Mouse (Mus musculus): ENCODE data around the gene Ryr1. TPM values are rescaled to one million over a fixed set of nuclear protein-coding genes. Genes with fewer than 3 reads are reported as not detected.
A peak's percentile ranks its signal among the peaks of the same experiment; 100 is the strongest.
"Not testable (repeated sequence)": the region's sequence is repeated elsewhere in the genome, so short reads cannot be mapped to it uniquely, and the experiment has no call there.

Ryr1 gene
- polyA plus RNA-seq, 1 experiment from 2014 or later = 2.2 TPM

DNA sequence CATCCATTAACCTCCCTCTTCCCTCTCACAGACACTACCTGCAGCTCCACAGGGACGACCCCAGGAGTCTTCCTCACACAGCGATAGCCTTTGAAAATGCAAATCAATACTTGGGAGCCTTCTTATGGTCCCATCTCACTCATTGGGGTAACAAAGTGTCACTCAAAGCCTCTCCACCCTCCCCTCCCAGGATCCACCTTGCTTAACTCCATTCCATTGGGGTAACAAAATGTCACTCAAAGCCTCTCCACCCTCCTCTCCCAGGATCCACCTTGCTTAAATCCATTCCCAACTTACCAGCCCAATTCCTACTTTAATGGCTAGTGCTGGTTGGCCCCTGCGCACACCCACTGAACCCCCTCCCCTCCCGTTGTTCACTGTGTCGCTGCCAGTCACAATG lies 33.3 kb upstream of the Ryr1 start:
- no peak overlapping the region for H3K4me3 ChIP-seq
- peaks cover 23% of the 10 kb centered on the region for H3K36me3 ChIP-seq

DNA sequence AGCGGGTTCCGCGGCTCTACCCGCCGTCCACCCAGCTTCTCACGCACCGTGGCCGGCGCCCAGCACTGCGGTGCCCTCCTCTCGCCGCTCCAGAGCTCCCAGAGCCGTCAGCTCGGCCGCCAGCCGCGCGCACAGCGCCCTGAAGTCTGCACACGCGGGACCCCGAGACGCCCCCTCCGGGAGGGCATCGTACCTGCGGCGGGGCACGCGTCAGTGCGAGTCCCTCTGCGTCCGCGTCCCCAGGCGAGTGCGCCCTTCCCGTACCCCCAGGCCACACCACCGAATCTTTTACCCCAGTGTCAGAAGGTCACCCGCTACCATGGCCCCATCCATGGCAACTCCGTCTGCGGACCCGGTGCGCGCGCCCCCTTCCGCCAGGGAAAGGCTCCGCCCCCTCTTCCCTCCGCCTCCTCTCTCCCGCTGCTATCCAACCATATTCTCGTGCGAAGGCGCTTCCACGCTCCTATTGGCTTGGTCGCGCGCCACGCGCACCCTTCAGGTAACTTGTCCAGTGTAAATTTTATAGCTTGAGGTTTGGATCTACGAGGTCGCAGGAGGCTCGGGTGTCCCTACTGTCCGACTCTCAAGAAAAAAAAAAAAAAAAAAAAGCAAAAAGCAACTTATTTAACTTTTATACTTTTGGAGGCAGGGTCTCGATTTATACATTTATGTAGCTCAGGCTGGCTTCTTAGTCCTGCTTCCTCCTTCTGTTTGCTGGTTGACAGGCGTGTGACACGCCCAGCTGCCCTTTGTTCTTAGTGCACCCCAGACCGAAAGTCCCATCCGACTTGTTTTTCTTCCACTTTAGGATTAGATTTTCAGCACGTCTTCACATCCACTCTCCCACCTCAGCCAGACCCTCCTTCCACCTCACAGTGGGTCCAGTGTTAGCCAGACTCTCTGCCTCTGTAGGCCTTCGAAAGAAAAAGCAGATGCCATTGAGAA lies 31.1 kb upstream of the Ryr1 start, which contains the start of gene Fam98c:
TSS of gene Fam98c (minus strand) at position 397 of the 945 bp plus-strand sequence.
- Histone ChIP-seq H3K9me3 (replicated peaks) (no peaks in the 10 kb centered on the region), H3K27me3 (ENCODE audit: low read depth, poor library complexity, severe bottlenecking) (peaks cover 43% of the 10 kb centered on the region)
- WGBS = 3% methylated on average over 68 of the region's 68 CpGs

More for the DNA sequence above, 33.3 kb upstream of the Ryr1 start:
- Histone ChIP-seq H3K27me3 (ENCODE audit: low read depth, poor library complexity, severe bottlenecking) (peaks cover 49% of the 10 kb centered on the region), H3K4me1 (peaks cover 34% of the 10 kb centered on the region), H3K9me3 (replicated peaks) (no peaks in the 10 kb centered on the region), H3K27ac (no peak overlapping the region)
- WGBS = 3% methylated on average over 5 of the region's 5 CpGs
- no peak for DNase-seq (ENCODE audit: low spot score)

DNA sequence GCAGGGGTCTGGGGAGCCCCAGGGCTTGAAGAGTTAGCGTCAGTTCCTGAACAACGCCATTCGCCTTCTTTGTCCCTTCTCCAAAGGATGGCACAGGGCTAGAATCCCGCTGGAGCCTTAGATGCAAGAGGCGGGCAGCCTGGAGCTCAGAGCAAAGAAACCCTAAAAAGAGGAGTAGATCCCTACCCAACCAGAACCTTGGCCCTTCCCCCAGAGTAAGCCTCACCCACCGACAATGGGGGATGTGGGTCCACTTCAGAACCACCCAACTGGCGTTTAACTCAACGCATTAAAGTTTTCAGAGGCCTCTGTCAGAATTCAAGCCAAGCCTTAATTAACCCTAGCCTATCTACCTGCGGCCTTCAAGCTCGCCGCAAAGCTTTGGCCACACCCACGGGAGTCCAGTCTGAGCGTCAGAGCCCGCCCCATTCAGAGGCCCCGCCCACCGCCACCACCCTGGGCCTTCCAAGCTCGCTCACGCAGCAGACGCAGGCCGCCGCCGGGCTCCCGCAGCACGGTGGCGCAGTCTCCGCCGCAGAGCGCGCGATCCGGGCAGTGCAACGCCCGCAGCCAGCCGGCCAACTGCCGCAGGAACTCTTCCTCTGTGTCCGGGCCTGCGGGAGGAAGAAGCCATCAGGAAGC lies 30.3 kb upstream of the Ryr1 start:
- Histone ChIP-seq H3K27me3 (ENCODE audit: low read depth, poor library complexity, severe bottlenecking) (peaks cover 37% of the 10 kb centered on the region), H3K4me1 (peaks cover 23% of the 10 kb centered on the region), H3K4me3 (peak overlapping the region; percentile 79), H3K9me3 (replicated peaks) (no peaks in the 10 kb centered on the region), H3K36me3 (peaks cover 9% of the 10 kb centered on the region), H3K27ac (peak overlapping the region; percentile 84)
- WGBS = 8% methylated on average over 29 of the region's 37 CpGs
- peak; percentile 87 for DNase-seq (ENCODE audit: low spot score)

More for the DNA sequence above, 31.1 kb upstream of the Ryr1 start, which contains the start of gene Fam98c:
- Histone ChIP-seq H3K4me1 (peaks cover 23% of the 10 kb centered on the region), H3K4me3 (peak within 1 kb of the TSS; percentile 79), H3K27ac (peak within 1 kb of the TSS; percentile 84), H3K36me3 (peaks cover 13% of the 10 kb centered on the region)
- DNase-seq (ENCODE audit: low spot score) = peak; percentile 86

DNA sequence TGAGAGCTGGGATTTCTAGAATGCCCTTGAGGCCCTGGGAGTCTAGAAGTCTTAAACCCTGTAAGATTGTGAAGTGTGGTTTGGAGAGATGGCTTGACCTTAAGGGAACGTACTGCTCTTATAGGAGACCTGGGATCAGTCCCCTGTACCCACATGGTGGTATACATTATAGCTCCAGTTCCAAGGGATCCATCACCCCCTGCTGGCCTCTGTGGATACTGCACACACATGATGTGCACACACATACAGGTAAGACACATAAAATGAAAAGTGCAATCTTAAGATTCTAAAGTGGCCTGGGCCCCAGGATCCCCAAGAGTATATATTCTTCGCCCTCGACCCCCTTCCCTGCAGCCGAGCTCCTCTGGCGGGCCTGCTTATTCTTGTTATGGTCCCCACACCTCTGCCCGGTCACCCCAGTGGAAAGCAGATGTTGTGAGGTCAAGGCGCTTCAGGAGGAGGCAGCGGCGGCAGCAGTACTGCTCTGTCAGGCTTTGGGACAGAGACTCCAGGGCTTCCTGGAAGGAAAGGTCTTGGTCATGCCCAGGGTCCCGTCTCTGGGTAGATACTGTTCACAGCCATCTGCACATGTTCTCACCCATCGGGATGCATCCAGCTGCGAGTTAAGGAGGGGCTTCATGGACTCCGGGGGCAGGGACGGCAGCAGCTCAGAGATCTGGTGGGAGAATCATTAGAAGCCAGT lies 29.2 kb upstream of the Ryr1 start:
- 94% methylated on average over 14 of the region's 14 CpGs for WGBS
- peaks cover 23% of the 10 kb centered on the region for H3K4me1 ChIP-seq
- no peaks in the 10 kb centered on the region for H3K9me3 ChIP-seq (replicated peaks)
- no peak overlapping the region for H3K4me3 ChIP-seq
- H3K36me3 ChIP-seq = peaks cover 9% of the 10 kb centered on the region
- DNase-seq (ENCODE audit: low spot score) = no peak
- H3K27me3 ChIP-seq (ENCODE audit: low read depth, poor library complexity, severe bottlenecking) = peaks cover 25% of the 10 kb centered on the region
- no peak overlapping the region for H3K27ac ChIP-seq

DNA sequence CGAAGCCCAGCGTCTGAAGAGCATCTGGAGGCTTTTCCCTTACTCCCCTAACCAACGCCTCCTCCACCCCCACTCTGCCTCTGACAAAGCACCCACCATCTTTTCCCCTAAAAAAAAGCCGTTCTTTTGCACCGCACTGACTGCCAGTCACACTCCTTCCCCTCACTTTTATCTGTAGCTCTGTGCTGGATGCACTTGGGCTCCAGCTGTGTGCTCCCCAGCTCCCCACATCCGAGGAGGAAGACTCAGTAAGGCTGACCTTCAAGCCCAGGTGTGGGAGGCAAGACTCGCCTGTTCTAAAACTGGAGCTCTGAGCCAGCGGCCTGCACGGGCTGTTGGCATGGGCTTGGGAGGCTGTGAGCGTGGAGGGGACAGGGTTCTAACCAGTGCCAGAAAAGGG lies 26.5 kb upstream of the Ryr1 start:
- Histone ChIP-seq H3K27me3 (ENCODE audit: low read depth, poor library complexity, severe bottlenecking) (peaks cover 5% of the 10 kb centered on the region; the same call in 1 of the 2 replicates), H3K36me3 (peaks cover 9% of the 10 kb centered on the region), H3K9me3 (replicated peaks) (no peaks in the 10 kb centered on the region), H3K4me3 (no peak overlapping the region), H3K4me1 (peaks cover 24% of the 10 kb centered on the region), H3K27ac (no peak overlapping the region)
- 70% methylated on average over 10 of the region's 10 CpGs for WGBS
- DNase-seq (ENCODE audit: low spot score) = no peak

DNA sequence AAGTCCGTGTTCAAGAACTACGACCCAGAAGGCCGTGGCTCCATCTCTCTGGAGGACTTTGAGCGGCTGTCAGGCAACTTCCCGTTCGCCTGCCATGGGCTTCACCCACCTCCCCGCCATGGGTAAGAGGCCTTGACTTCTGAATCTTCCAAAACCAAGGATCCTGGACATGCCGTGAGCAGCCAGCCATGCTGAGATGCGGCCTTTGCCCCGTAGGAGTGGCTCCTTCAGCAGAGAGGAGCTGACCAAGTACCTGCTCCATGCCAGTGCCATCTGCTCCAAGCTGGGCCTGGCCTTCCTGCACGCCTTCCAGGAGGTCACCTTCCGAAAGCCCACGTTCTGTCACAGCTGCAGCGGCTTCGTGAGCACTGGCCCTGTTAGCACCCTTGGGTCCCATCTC lies 23.8 kb upstream of the Ryr1 start:
- Histone ChIP-seq H3K9me3 (replicated peaks) (no peaks in the 10 kb centered on the region), H3K4me3 (no peak overlapping the region), H3K4me1 (0 out of 2 replicates have a peak, but pooled peaks cover 3% of the 10 kb centered on the region), H3K27ac (no peak overlapping the region), H3K27me3 (ENCODE audit: low read depth, poor library complexity, severe bottlenecking) (no peaks in the 10 kb centered on the region), H3K36me3 (peaks cover 3% of the 10 kb centered on the region; the same call in 1 of the 2 replicates)
- DNase-seq (ENCODE audit: low spot score) = no peak
- WGBS = 94% methylated on average over 15 of the region's 15 CpGs

DNA sequence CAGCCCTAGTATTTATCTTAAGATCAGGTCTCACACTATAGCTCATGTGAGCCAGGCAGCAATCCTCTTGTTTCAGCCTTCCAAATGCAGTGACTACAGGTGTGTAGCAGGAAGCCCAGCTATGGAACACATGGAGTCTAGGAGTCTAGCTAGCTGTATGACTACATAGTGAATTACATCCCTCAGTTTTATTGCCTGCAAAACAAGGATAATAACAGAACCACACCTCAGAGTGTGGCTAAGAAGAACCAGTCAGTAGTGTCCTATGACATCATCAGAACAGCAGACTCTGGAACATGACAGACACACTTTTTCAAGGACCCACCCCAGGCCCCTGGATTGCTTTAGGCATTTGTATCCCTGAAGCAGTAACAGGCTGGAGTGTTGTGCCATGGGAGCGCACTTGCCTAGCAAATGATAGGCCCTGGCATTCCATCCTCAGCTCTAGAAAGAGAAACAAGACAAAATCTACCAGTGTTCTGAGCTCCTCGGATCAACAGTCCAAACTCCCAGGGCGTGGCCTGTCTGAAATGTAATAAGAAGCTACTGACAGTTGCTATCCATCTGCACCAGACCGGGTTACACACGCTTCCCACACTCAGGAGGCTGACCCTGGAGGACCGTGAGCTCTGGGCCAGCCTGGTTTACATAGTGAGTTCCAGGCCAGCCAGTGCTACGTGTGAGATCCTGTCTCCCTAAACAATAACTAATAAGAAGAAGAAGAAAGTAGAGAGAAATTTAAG lies 21.8 kb upstream of the Ryr1 start:
- no peak overlapping the region for H3K4me3 ChIP-seq
- 0 out of 2 replicates have a peak, but pooled peaks cover 3% of the 10 kb centered on the region for H3K4me1 ChIP-seq
- no peaks in the 10 kb centered on the region for H3K9me3 ChIP-seq (replicated peaks)
- H3K27ac ChIP-seq = no peak overlapping the region
- H3K27me3 ChIP-seq (ENCODE audit: low read depth, poor library complexity, severe bottlenecking) = no peaks in the 10 kb centered on the region
- DNase-seq (ENCODE audit: low spot score) = no peak
- H3K36me3 ChIP-seq = no peaks in the 10 kb centered on the region
- WGBS = 87% methylated on average over 7 of the region's 7 CpGs

DNA sequence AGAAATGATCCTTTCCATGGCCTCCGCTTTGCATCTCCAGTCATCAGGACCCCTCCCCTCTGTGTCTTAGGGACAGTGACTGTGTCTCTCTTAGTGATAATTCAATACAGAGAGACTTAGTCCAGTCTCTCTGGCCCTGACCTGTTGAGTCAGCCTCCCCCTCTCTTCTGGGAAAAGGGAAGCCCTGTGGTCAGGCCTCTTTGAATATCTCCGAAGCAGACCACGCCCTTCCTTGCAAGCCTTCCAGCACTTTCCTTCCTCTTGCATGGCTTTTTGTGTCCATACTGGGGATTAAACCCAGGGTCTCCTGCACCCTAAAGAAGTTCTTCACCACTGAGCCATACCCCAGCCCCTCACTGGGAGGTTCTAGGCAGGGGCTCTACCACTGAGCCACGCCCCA lies 19.0 kb upstream of the Ryr1 start:
- Histone ChIP-seq H3K9me3 (replicated peaks) (no peaks in the 10 kb centered on the region), H3K27ac (no peak overlapping the region), H3K4me1 (0 out of 2 replicates have a peak, but pooled peaks cover 3% of the 10 kb centered on the region), H3K27me3 (ENCODE audit: low read depth, poor library complexity, severe bottlenecking) (no peaks in the 10 kb centered on the region), H3K36me3 (no peaks in the 10 kb centered on the region), H3K4me3 (no peak overlapping the region)
- 92% methylated on average over 4 of the region's 4 CpGs for WGBS
- no peak for DNase-seq (ENCODE audit: low spot score)

DNA sequence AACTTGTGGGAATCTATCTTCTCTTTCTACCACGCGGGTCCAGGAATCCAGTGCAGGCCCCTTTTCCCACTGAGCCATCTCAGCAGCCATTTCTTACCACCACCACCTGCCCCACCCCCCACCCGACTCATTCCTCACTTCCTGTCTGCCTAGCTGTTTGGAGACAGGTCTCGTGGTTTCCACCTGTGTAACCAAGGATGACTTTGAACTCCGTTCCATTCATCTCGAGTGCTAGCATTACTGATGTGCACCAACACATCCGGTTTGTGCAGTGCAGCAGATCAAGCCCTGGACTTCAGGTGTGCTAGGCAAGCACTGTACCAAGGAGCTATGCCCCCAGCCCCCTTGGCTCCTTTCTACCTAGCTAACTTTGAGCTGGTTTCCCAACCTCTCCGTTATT lies 16.4 kb upstream of the Ryr1 start:
- Histone ChIP-seq H3K27ac (no peak overlapping the region), H3K27me3 (ENCODE audit: low read depth, poor library complexity, severe bottlenecking) (peaks cover 9% of the 10 kb centered on the region; the same call in 1 of the 2 replicates), H3K4me3 (no peak overlapping the region), H3K4me1 (peaks cover 5% of the 10 kb centered on the region; the same call in 1 of the 2 replicates), H3K9me3 (replicated peaks) (no peaks in the 10 kb centered on the region), H3K36me3 (no peaks in the 10 kb centered on the region)
- 90% methylated on average over 8 of the region's 8 CpGs for WGBS
- no peak for DNase-seq (ENCODE audit: low spot score)

DNA sequence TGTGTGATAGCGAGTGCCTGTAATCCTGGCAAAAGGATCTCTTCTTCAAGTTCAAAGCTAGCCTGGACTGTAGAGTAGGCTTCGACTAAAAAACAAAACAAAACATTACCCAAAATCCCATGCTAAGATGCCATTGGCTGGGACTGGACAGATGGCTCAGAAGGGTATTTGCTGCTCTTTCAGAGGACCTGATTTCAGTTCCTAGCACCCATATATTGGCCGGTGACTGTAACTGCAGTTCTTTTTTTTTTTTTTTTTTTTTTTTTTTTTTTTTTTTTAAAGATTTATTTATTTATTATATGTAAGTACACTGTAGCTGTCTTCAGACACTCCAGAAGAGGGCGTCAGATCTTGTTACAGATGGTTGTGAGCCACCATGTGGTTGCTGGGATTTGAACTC lies 14.3 kb upstream of the Ryr1 start:
- 95% methylated on average over 3 of the region's 4 CpGs for WGBS
- H3K4me1 ChIP-seq = peaks cover 22% of the 10 kb centered on the region
- H3K4me3 ChIP-seq; DNase-seq (ENCODE audit: low spot score); H3K9me3 ChIP-seq (replicated peaks); H3K27ac ChIP-seq; H3K36me3 ChIP-seq: not testable (repeated sequence)
- peaks cover 26% of the 10 kb centered on the region for H3K27me3 ChIP-seq (ENCODE audit: low read depth, poor library complexity, severe bottlenecking)

DNA sequence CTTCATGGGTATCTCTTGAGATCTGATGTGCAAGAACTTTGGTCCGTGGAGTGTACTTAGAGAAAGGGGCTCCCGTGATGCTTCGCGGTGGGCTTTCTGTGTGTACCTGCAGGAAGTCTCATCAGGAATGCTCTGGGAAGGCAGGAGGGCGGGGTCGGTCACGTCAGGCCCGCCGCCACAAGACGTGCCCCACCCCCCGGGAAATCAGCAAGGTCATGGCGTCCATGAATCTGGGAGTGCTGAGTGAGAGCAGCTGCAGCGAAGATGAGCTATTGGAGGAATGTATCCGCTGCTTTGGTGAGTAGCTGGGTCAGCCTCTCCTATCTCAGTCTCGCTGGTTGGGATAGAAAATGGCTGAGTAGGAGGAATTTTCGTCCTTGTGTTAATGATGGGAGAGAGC lies 12.4 kb upstream of the Ryr1 start:
- 55% methylated on average over 16 of the region's 16 CpGs for WGBS
- Histone ChIP-seq H3K4me3 (no peak overlapping the region), H3K27ac (no peak overlapping the region), H3K36me3 (no peaks in the 10 kb centered on the region), H3K27me3 (ENCODE audit: low read depth, poor library complexity, severe bottlenecking) (peaks cover 26% of the 10 kb centered on the region), H3K9me3 (replicated peaks) (no peaks in the 10 kb centered on the region), H3K4me1 (peaks cover 24% of the 10 kb centered on the region)
- no peak for DNase-seq (ENCODE audit: low spot score)

Measured in limb, embryonic 10.5 days (tissue).